Mouse (Mus musculus) liver, postnatal 0 days (tissue): Measurements from ENCODE around the gene Tmem26.

Experiments
- CTCF ChIP-seq: sonication (generic); IDR thresholded peaks from 2 replicates; pipeline ENCODE4 v1.5.1; 2016; ENCODE audit warnings: antibody characterized with exemption, low read depth
- EP300 ChIP-seq: IDR thresholded peaks from 2 replicates; pipeline ENCODE4 v1.6.1; 2016; ENCODE audit warnings: antibody characterized with exemption, low read depth, mild to moderate bottlenecking

GRCm38 (mm10) chr10:68759238-68759637 is 35.8 kb downstream of the Tmem26 start:
- TF ChIP-seq CTCF (peak; percentile 51), EP300 (no peak)
